ENCODE assay signal across 8 mouse cellular contexts in genomic region chr10:121640150-121640930, GRCm38 (mm10). TPM values are rescaled to one million over a fixed set of nuclear protein-coding genes. Genes with fewer than 3 reads are reported as not detected.
A peak's percentile ranks its signal among the peaks of the same experiment; 100 is the strongest.
DNase-seq lines count a peak whose midpoint lies in the region; ATAC-seq and TF ChIP-seq lines count a peak whose summit lies in the region.

No protein-coding gene starts in this region.

- peaks cover 13% of the 10 kb centered on the region for H3K27me3 ChIP-seq in spleen, adult 2 months (ENCODE audit: control insufficient read depth, insufficient read depth, low read length)
- peaks cover 32% of the 10 kb centered on the region for H3K27me3 ChIP-seq in heart, postnatal 0 days (ENCODE audit: control insufficient read depth, insufficient read depth, low read length)
- H3K27me3 ChIP-seq in limb, embryonic 14.5 days (ENCODE audit: control insufficient read depth, insufficient read depth, low read length): peaks cover 13% of the 10 kb centered on the region
- peaks cover 21% of the 10 kb centered on the region for H3K27me3 ChIP-seq in midbrain, postnatal 0 days (ENCODE audit: insufficient read depth, low read length)

- H3K4me3 ChIP-seq in spleen, adult 2 months (ENCODE audit: extremely low read depth, insufficient read depth, insufficient read length): no peak overlapping the region
- H3K4me3 ChIP-seq in heart, postnatal 0 days (ENCODE audit: low read depth, low read length): peak overlapping the region; percentile 55
- no peak overlapping the region for H3K4me3 ChIP-seq in limb, embryonic 14.5 days (replicated peaks; ENCODE audit: low read length)
- no peak overlapping the region for H3K4me3 ChIP-seq in midbrain, postnatal 0 days (ENCODE audit: low read depth, low read length)

- H3K4me2 ChIP-seq in heart, postnatal 0 days (ENCODE audit: low read depth, low read length): peak overlapping the region; percentile 87
- H3K4me2 ChIP-seq in limb, embryonic 14.5 days (replicated peaks; ENCODE audit: low read depth, low read length, severe bottlenecking): no peak overlapping the region
- H3K4me2 ChIP-seq in midbrain, postnatal 0 days (ENCODE audit: low read depth, low read length, poor library complexity, severe bottlenecking): no peak overlapping the region

- no peak for TF ChIP-seq EP300 in heart, postnatal 0 days (IDR thresholded peaks at IDR 0.05; ENCODE audit: low read depth)

- H3K9ac ChIP-seq in heart, postnatal 0 days (replicated peaks; ENCODE audit: low read depth, low read length): no peak overlapping the region
- no peak overlapping the region for H3K9ac ChIP-seq in limb, embryonic 14.5 days (ENCODE audit: low read depth, low read length, severe bottlenecking)
- H3K9ac ChIP-seq in midbrain, postnatal 0 days (replicated peaks; ENCODE audit: low read length, poor library complexity, severe bottlenecking): no peak overlapping the region

- TF ChIP-seq POLR2A in spleen, adult 2 months (IDR thresholded peaks at IDR 0.05; ENCODE audit: low read depth, low read length): no peak
- no peak for TF ChIP-seq POLR2A in limb, embryonic 14.5 days (IDR thresholded peaks at IDR 0.05; ENCODE audit: borderline replicate concordance, extremely low read depth, insufficient read depth, insufficient read length)

- H3K9me3 ChIP-seq in heart, postnatal 0 days (replicated peaks; ENCODE audit: control insufficient read depth, low read length): no peaks in the 10 kb centered on the region
- no peaks in the 10 kb centered on the region for H3K9me3 ChIP-seq in limb, embryonic 14.5 days (ENCODE audit: control insufficient read depth, low read length)
- no peaks in the 10 kb centered on the region for H3K9me3 ChIP-seq in midbrain, postnatal 0 days (ENCODE audit: low read length)

- 47% methylated on average over 6 of the region's 6 CpGs for WGBS in spleen, adult 2 months
- WGBS in heart, postnatal 0 days: 47% methylated on average over 6 of the region's 6 CpGs
- 55% methylated on average over 6 of the region's 6 CpGs for WGBS in limb, embryonic 14.5 days
- 48% methylated on average over 6 of the region's 6 CpGs for WGBS in midbrain, postnatal 0 days

- peaks cover 12% of the 10 kb centered on the region for H3K4me1 ChIP-seq in spleen, adult 2 months (ENCODE audit: control insufficient read depth, insufficient read depth, insufficient read length)
- 0 out of 2 replicates have a peak, but pooled peaks cover 6% of the 10 kb centered on the region for H3K4me1 ChIP-seq in heart, postnatal 0 days (ENCODE audit: control insufficient read depth, insufficient read depth)
- H3K4me1 ChIP-seq in limb, embryonic 14.5 days (ENCODE audit: control insufficient read depth, insufficient read depth, low read length): peaks cover 14% of the 10 kb centered on the region
- peaks cover 9% of the 10 kb centered on the region for H3K4me1 ChIP-seq in midbrain, postnatal 0 days (ENCODE audit: insufficient read depth, low read length)

- no peak overlapping the region for H3K27ac ChIP-seq in spleen, adult 2 months (ENCODE audit: insufficient read depth, low read length)
- H3K27ac ChIP-seq in heart, postnatal 0 days (ENCODE audit: low read depth): no peak overlapping the region
- no peak overlapping the region for H3K27ac ChIP-seq in limb, embryonic 14.5 days (replicated peaks; ENCODE audit: low read depth, low read length)
- no peak overlapping the region for H3K27ac ChIP-seq in midbrain, postnatal 0 days (ENCODE audit: low read depth, low read length)

- peak; percentile 19 to 23 for DNase-seq in spleen, adult 2 months (ENCODE audit: low read depth in 1 of 2, low spot score in 2 of 2)
- DNase-seq in spleen, adult 12 weeks (ENCODE audit: low spot score): no peak
- DNase-seq in cerebellum, postnatal 10 days: peak; percentile 38 to 40
- peak; percentile 44 for DNase-seq in heart, postnatal 0 days (ENCODE audit: low spot score)
- peak; percentile 43 for DNase-seq in limb, embryonic 14.5 days (ENCODE audit: low spot score)
- peak; percentile 76 for DNase-seq in midbrain, postnatal 0 days (ENCODE audit: low spot score)
- no peak for DNase-seq in adrenal gland, postnatal 4 days (ENCODE audit: low spot score in 2 of 2)

- peak; percentile 44; the same call in 1 of the 2 replicates for TF ChIP-seq CTCF in spleen, adult 2 months (IDR thresholded peaks at IDR 0.05; ENCODE audit: extremely low read depth, insufficient read depth, insufficient read length, insufficient replicate concordance)
- TF ChIP-seq CTCF in heart, postnatal 0 days (IDR thresholded peaks at IDR 0.05; ENCODE audit: low read depth): peak; percentile 65
- TF ChIP-seq CTCF in midbrain, postnatal 0 days (IDR thresholded peaks at IDR 0.05): peak; percentile 86

- no peaks in the 10 kb centered on the region for H3K36me3 ChIP-seq in spleen, adult 2 months (ENCODE audit: control insufficient read depth, insufficient read depth, low read length)
- no peaks in the 10 kb centered on the region for H3K36me3 ChIP-seq in heart, postnatal 0 days (replicated peaks; ENCODE audit: control insufficient read depth, insufficient read depth, low read length)
- no peaks in the 10 kb centered on the region for H3K36me3 ChIP-seq in limb, embryonic 14.5 days (ENCODE audit: control insufficient read depth, insufficient read depth, low read length)
- H3K36me3 ChIP-seq in midbrain, postnatal 0 days (ENCODE audit: insufficient read depth, low read length): no peaks in the 10 kb centered on the region

- ATAC-seq in heart, postnatal 0 days (ENCODE audit: insufficient read depth, low read depth): no peak; the same call in 1 of the 2 replicates
- ATAC-seq in limb, embryonic 14.5 days (ENCODE audit: low FRiP score, low read depth): no peak; the same call in 1 of the 2 replicates
- ATAC-seq in midbrain, postnatal 0 days (ENCODE audit: low FRiP score): 0 out of 2 replicates have a peak, but pooled peaks have one; percentile 27
- ATAC-seq in erythroblast, adult 5-6 weeks (replicated peaks; ENCODE audit: low FRiP score, poor library complexity, severe bottlenecking): no peak

RNA-seq across cellular contexts. Expression of gene D930020B18Rik, which starts 1.0 kb away (rescaled TPM):
- 0.02 TPM in 1 of 2 replicates, not detected in the other for polyA plus RNA-seq in spleen, adult 2 months (2012; rRNA removed)
- total RNA-seq in heart, postnatal 0 days (2014; rRNA removed; ENCODE audit: low replicate concordance): not detected in 2 replicates
- polyA plus RNA-seq in heart, postnatal 0 days (2015; fragmentation: Nextera tagmentation; extraction: Ambion mirVana): 0.07 TPM in 1 of 2 replicates, not detected in the other
- 1.1 and 1.4 TPM in 2 replicates for polyA plus RNA-seq in limb, embryonic 14.5 days (2012; rRNA removed)
- 0.98 and 1.1 TPM in 2 replicates for polyA plus RNA-seq in limb, embryonic 14.5 days (2014; fragmentation: Nextera tagmentation; extraction: Ambion mirVana)
- 0.44 and 0.61 TPM in 2 replicates for total RNA-seq in midbrain, postnatal 0 days (2014; rRNA removed)
- 0.42 and 0.43 TPM in 2 replicates for polyA plus RNA-seq in midbrain, postnatal 0 days (2015; fragmentation: Nextera tagmentation; extraction: Ambion mirVana)
- total RNA-seq in adrenal gland, postnatal 4 days (2021): under 1 TPM in 1 of 2 experiments, not detected in 1; 0.14 TPM
- total RNA-seq in erythroblast, adult 5-6 weeks (2015; ENCODE audit: low replicate concordance): not detected in 2 replicates
- not detected in 2 replicates for total RNA-seq in erythroblast, adult 5-6 weeks (2017; ENCODE audit: low replicate concordance)

RNA-seq across cellular contexts. Expression of gene Xpot, which starts 14.2 kb away (rescaled TPM):
- polyA plus RNA-seq in spleen, adult 2 months (2012; rRNA removed): 44.0 and 63.8 TPM in 2 replicates
- total RNA-seq in heart, postnatal 0 days (2014; rRNA removed; ENCODE audit: low replicate concordance): 41.1 and 57.5 TPM in 2 replicates
- polyA plus RNA-seq in heart, postnatal 0 days (2015; fragmentation: Nextera tagmentation; extraction: Ambion mirVana): 14.8 and 17.4 TPM in 2 replicates
- 103 and 140 TPM in 2 replicates for polyA plus RNA-seq in limb, embryonic 14.5 days (2012; rRNA removed)
- 58.1 and 58.8 TPM in 2 replicates for polyA plus RNA-seq in limb, embryonic 14.5 days (2014; fragmentation: Nextera tagmentation; extraction: Ambion mirVana)
- 101 and 111 TPM in 2 replicates for total RNA-seq in midbrain, postnatal 0 days (2014; rRNA removed)
- polyA plus RNA-seq in midbrain, postnatal 0 days (2015; fragmentation: Nextera tagmentation; extraction: Ambion mirVana): 26.0 and 26.6 TPM in 2 replicates
- total RNA-seq in adrenal gland, postnatal 4 days (2021): 10 to 100 TPM; 66.1 to 69.0 TPM
- total RNA-seq in erythroblast, adult 5-6 weeks (2015; ENCODE audit: low replicate concordance): 16.1 and 19.2 TPM in 2 replicates
- 26.0 and 43.5 TPM in 2 replicates for total RNA-seq in erythroblast, adult 5-6 weeks (2017; ENCODE audit: low replicate concordance)

RNA-seq across cellular contexts. Expression of gene Tbk1, which starts 53.8 kb away (rescaled TPM):
- polyA plus RNA-seq in spleen, adult 2 months (2012; rRNA removed): 8.6 and 9.8 TPM in 2 replicates
- 12.5 and 23.3 TPM in 2 replicates for total RNA-seq in heart, postnatal 0 days (2014; rRNA removed; ENCODE audit: low replicate concordance)
- 15.5 and 15.7 TPM in 2 replicates for polyA plus RNA-seq in heart, postnatal 0 days (2015; fragmentation: Nextera tagmentation; extraction: Ambion mirVana)
- 28.3 and 32.2 TPM in 2 replicates for polyA plus RNA-seq in limb, embryonic 14.5 days (2012; rRNA removed)
- polyA plus RNA-seq in limb, embryonic 14.5 days (2014; fragmentation: Nextera tagmentation; extraction: Ambion mirVana): 30.0 and 32.8 TPM in 2 replicates
- 16.5 and 29.2 TPM in 2 replicates for total RNA-seq in midbrain, postnatal 0 days (2014; rRNA removed)
- polyA plus RNA-seq in midbrain, postnatal 0 days (2015; fragmentation: Nextera tagmentation; extraction: Ambion mirVana): 24.5 and 24.8 TPM in 2 replicates
- total RNA-seq in adrenal gland, postnatal 4 days (2021): 10 to 100 TPM; 44.3 to 53.2 TPM
- 57.1 and 60.0 TPM in 2 replicates for total RNA-seq in erythroblast, adult 5-6 weeks (2015; ENCODE audit: low replicate concordance)
- total RNA-seq in erythroblast, adult 5-6 weeks (2017; ENCODE audit: low replicate concordance): 105 and 141 TPM in 2 replicates

Comparison
In these comparisons a context has a peak if more than half of its experiments do, and no peak if none do; other contexts are left out.
1. DNase-seq: peak in spleen, adult 2 months (2 of 2), cerebellum, postnatal 10 days (2 of 2), heart, postnatal 0 days (single experiment), limb, embryonic 14.5 days (single experiment) and midbrain, postnatal 0 days (single experiment); none in spleen, adult 12 weeks (single experiment) and adrenal gland, postnatal 4 days (0 of 2).
2. Peak in every context shown above with its lines, with median percentiles within 50 percentile points of each other: CTCF ChIP-seq.